9 mouse cellular contexts compared by ENCODE assay signal in the genomic region with DNA sequence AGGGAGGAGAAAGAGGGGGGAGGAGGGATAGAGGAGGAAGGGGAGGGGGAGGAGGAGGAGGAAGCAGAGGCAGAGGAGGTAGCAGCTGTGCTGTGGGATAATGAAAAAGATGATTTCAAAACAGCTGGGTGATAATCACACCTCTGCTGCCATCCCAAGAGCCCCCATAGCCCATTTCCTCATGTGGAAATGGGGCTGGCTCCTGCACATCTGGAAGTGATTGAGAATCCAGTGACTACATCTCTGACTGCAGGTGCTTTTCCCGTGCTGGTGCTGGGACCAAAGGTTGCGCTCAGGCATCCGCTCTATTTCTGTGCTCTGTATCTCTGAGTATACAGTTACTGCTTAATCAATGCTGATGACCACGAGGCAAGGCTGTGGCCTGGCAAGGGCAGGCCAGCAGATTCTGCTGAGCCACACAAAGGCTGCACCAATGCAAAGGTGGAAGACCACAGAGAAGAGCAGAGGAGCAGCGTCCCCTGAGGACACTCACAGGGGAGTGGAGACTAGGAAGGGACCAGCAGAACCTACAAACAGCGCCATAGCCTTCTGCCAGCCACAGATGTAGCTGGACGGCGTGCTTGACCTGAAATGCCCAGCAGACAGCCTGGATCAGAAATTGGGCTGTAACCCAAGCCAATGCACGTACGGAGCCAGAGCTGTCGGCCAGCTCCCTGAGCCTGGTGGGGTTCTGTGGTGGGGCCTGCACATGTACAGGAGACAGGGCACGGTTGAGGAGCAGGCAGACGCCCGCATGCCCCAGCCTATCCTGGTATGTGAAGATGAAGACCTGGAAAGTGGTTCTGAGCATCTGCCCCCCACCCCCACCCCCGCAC.
A peak's percentile ranks its signal among the peaks of the same experiment; 100 is the strongest.
DNase-seq lines count a peak whose midpoint lies in the region; ATAC-seq and TF ChIP-seq lines count a peak whose summit lies in the region.
"Had no signal": no experiment of that assay in that cellular context is flagged by ENCODE, and none has a peak within 500 bp of the region (broad histone marks: within the 10 kb centered on the region; RNA-seq: fewer than 3 reads in every experiment).

No protein-coding gene starts in this region.

- H3K36me3 ChIP-seq in intestine, postnatal 0 days (ENCODE audit: control insufficient read depth, insufficient read depth), result no peaks in the 10 kb centered on the region
- H3K36me3 ChIP-seq in intestine, embryonic 16.5 days (ENCODE audit: control insufficient read depth, insufficient read depth, low read length), result no peaks in the 10 kb centered on the region
- H3K36me3 ChIP-seq in limb, embryonic 15.5 days, result no peaks in the 10 kb centered on the region
- H3K36me3 ChIP-seq: G1E had no signal

- H3K9ac ChIP-seq in intestine, postnatal 0 days (ENCODE audit: low read depth, low read length), result no peak overlapping the region
- H3K9ac ChIP-seq in intestine, embryonic 16.5 days (ENCODE audit: low read depth, low read length), result no peak overlapping the region
- H3K9ac ChIP-seq in limb, embryonic 15.5 days, result 0 out of 2 replicates have a peak overlapping the region, but pooled peaks have one; percentile 14

- no peak overlapping the region for H3K27ac ChIP-seq in intestine, postnatal 0 days (ENCODE audit: low read depth, low read length)
- no peak overlapping the region for H3K27ac ChIP-seq in intestine, embryonic 16.5 days (ENCODE audit: low read length)
- peak overlapping the region; percentile 54; the same call in 1 of the 2 replicates for H3K27ac ChIP-seq in limb, embryonic 15.5 days

- ATAC-seq in intestine, postnatal 0 days, result peak; percentile 57; the same call in 1 of the 2 replicates
- ATAC-seq in intestine, embryonic 16.5 days, result no peak
- peak; percentile 13; the same call in 1 of the 2 replicates for ATAC-seq in limb, embryonic 15.5 days (ENCODE audit: insufficient number of reproducible peaks, low FRiP score, low TSS enrichment, low read depth)
- ATAC-seq in erythroblast, adult 5-6 weeks (replicated peaks; ENCODE audit: low FRiP score, poor library complexity, severe bottlenecking), result no peak

- peak; percentile 84 to 88 for DNase-seq in cerebellum, postnatal 14 days
- peak; percentile 33 to 65 for DNase-seq in gastrocnemius, adult 8-10 months (ENCODE audit: low spot score in 2 of 2)
- DNase-seq in B cell, adult 2 months, result no peak
- no peak for DNase-seq in frontal cortex, postnatal 10 days (ENCODE audit: low spot score in 2 of 2)

- TF ChIP-seq CTCF in intestine, postnatal 0 days (IDR thresholded peaks at IDR 0.05; ENCODE audit: low read depth), result no peak

- no peak overlapping the region for H3K4me3 ChIP-seq in intestine, postnatal 0 days (ENCODE audit: low read depth, low read length)
- no peak overlapping the region for H3K4me3 ChIP-seq in intestine, embryonic 16.5 days (ENCODE audit: low read length)
- no peak overlapping the region for H3K4me3 ChIP-seq in limb, embryonic 15.5 days

- no peaks in the 10 kb centered on the region for H3K27me3 ChIP-seq in intestine, postnatal 0 days (replicated peaks; ENCODE audit: control insufficient read depth, insufficient read depth, low read length)
- no peaks in the 10 kb centered on the region for H3K27me3 ChIP-seq in intestine, embryonic 16.5 days (replicated peaks; ENCODE audit: control insufficient read depth, insufficient read depth, low read length)
- H3K27me3 ChIP-seq in limb, embryonic 15.5 days, result no peaks in the 10 kb centered on the region

- WGBS in intestine, postnatal 0 days, result 81% methylated on average over 15 of the region's 15 CpGs
- 79% methylated on average over 15 of the region's 15 CpGs for WGBS in intestine, embryonic 16.5 days
- 42% methylated on average over 15 of the region's 15 CpGs for WGBS in limb, embryonic 15.5 days

- no peaks in the 10 kb centered on the region for H3K9me3 ChIP-seq in intestine, postnatal 0 days (ENCODE audit: control insufficient read depth)
- no peaks in the 10 kb centered on the region for H3K9me3 ChIP-seq in intestine, embryonic 16.5 days (ENCODE audit: control insufficient read depth, low read length)
- no peaks in the 10 kb centered on the region for H3K9me3 ChIP-seq in limb, embryonic 15.5 days
- H3K9me3 ChIP-seq: G1E had no signal

- no peaks in the 10 kb centered on the region for H3K4me1 ChIP-seq in intestine, postnatal 0 days (replicated peaks; ENCODE audit: control insufficient read depth, insufficient read depth, low read length)
- no peaks in the 10 kb centered on the region for H3K4me1 ChIP-seq in intestine, embryonic 16.5 days (ENCODE audit: control insufficient read depth, insufficient read depth, low read length)
- peaks cover 37% of the 10 kb centered on the region for H3K4me1 ChIP-seq in limb, embryonic 15.5 days

- H3K4me2 ChIP-seq in intestine, postnatal 0 days (replicated peaks; ENCODE audit: low read depth), result no peak overlapping the region
- H3K4me2 ChIP-seq in intestine, embryonic 16.5 days (ENCODE audit: low read depth, low read length), result no peak overlapping the region
- no peak overlapping the region for H3K4me2 ChIP-seq in limb, embryonic 15.5 days

Comparison
In these comparisons a context has a peak if more than half of its experiments do, and no peak if none do; other contexts are left out.
1. ATAC-seq: peak in intestine, postnatal 0 days (single experiment) and limb, embryonic 15.5 days (single experiment); none in intestine, embryonic 16.5 days (single experiment) and erythroblast, adult 5-6 weeks (single experiment).
2. DNase-seq: peak in cerebellum, postnatal 14 days (2 of 2) and gastrocnemius, adult 8-10 months (2 of 2); none in B cell, adult 2 months (0 of 2) and frontal cortex, postnatal 10 days (0 of 2).